Mouse (Mus musculus): Measurements from ENCODE around the gene Twf1. TPM values are rescaled to one million over a fixed set of nuclear protein-coding genes. Genes with fewer than 3 reads are reported as not detected.

Gene Twf1
- polyA plus RNA-seq (2016; fragmentation: Nextera tagmentation; extraction: Ambion mirVana), result 90.7 and 98.0 TPM in 2 replicates

- H3K9ac ChIP-seq, result peak within 1 kb of the TSS; percentile 90
Measured at GRCm38 (mm10) chr15:94589219-94590075, at the start of gene Twf1. Twf1 (minus strand) TSS chr15:94589889.

DNA sequence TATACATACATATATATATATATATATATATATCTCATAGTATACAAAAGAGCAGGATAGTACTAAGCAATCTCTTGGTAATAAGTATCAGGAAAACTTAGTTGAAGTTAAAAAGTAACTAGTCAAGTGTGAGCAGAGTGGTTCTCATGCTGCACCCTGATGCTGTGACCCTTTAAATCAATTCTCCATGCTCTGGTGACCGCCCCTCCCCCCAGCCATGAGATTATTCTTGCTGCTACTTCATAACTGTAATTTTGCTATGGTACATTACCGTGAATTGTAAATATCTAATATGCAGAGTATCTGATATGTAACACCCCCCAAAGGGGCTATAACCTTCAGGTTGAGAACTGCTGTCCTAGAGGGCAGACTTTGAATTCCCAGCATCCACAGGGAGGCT lies 49.4 kb upstream of the Twf1 start:
- ATAC-seq (ENCODE audit: low FRiP score), result no peak
- H3K9ac ChIP-seq, result no peak overlapping the region
- 72% methylated on average over 2 of the region's 2 CpGs for WGBS
- no peaks in the 10 kb centered on the region for H3K36me3 ChIP-seq
- H3K27ac ChIP-seq, result no peak overlapping the region
- no peaks in the 10 kb centered on the region for H3K4me1 ChIP-seq
- H3K9me3 ChIP-seq (replicated peaks), result no peaks in the 10 kb centered on the region
- no peak overlapping the region for H3K4me3 ChIP-seq
- H3K4me2 ChIP-seq (replicated peaks), result no peak overlapping the region
- no peaks in the 10 kb centered on the region for H3K27me3 ChIP-seq

More at GRCm38 (mm10) chr15:94589219-94590075, at the start of gene Twf1:
- Histone ChIP-seq H3K4me1 (peaks cover 15% of the 10 kb centered on the region), H3K4me2 (replicated peaks) (peak within 1 kb of the TSS; percentile 83), H3K4me3 (peak within 1 kb of the TSS; percentile 95), H3K27ac (peak within 1 kb of the TSS; percentile 89), H3K27me3 (no peaks in the 10 kb centered on the region), H3K36me3 (peaks cover 16% of the 10 kb centered on the region), H3K9me3 (replicated peaks) (no peaks in the 10 kb centered on the region)
- peak; percentile 99 for ATAC-seq (ENCODE audit: low FRiP score)
- under 1% methylated on average over 45 of the region's 70 CpGs for WGBS

GRCm38 (mm10) chr15:94638207-94638606 lies 48.5 kb upstream of the Twf1 start:
- H3K27me3 ChIP-seq, result no peaks in the 10 kb centered on the region
- H3K36me3 ChIP-seq, result no peaks in the 10 kb centered on the region
- no peaks in the 10 kb centered on the region for H3K9me3 ChIP-seq (replicated peaks)
- WGBS, result 87% methylated on average over 2 of the region's 2 CpGs
- H3K4me1 ChIP-seq, result no peaks in the 10 kb centered on the region
- no peak overlapping the region for H3K27ac ChIP-seq
- no peak for ATAC-seq (ENCODE audit: low FRiP score)
- H3K4me3 ChIP-seq, result no peak overlapping the region
- H3K9ac ChIP-seq, result no peak overlapping the region
- H3K4me2 ChIP-seq (replicated peaks), result no peak overlapping the region

- 67% methylated on average over 11 of the region's 11 CpGs for WGBS
- no peaks in the 10 kb centered on the region for H3K36me3 ChIP-seq
- H3K27me3 ChIP-seq, result peaks cover 10% of the 10 kb centered on the region
- ATAC-seq (ENCODE audit: low FRiP score), result no peak
- H3K27ac ChIP-seq, result no peak overlapping the region
- no peak overlapping the region for H3K9ac ChIP-seq
- no peak overlapping the region for H3K4me2 ChIP-seq (replicated peaks)
- H3K4me3 ChIP-seq, result no peak overlapping the region
- H3K4me1 ChIP-seq, result peaks cover under 1% of the 10 kb centered on the region; the same call in 1 of the 2 replicates
- no peaks in the 10 kb centered on the region for H3K9me3 ChIP-seq (replicated peaks)
Measured at GRCm38 (mm10) chr15:94634524-94634923, 44.8 kb upstream of the Twf1 start.

DNA sequence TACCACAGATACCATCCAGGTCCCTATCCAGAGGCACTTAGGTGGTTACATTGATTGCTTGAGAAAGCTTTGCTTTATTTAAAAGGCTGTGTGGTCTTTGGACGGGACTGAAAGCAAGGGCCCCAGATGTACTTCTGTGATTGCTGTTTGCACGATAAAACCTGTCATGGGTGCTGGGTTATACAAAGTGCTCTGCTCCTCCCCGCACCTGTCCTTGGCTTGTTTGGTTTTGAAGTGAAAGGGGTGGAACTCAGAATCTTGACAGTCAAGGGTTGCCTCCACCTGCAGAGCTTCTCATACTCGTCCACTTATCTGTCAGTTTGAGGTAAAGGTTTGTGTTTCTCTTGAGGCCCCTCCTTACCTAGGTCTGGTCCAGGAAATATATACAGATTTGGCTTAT lies 40.9 kb upstream of the Twf1 start:
- H3K4me3 ChIP-seq, result no peak overlapping the region
- no peak overlapping the region for H3K4me2 ChIP-seq (replicated peaks)
- H3K27ac ChIP-seq, result no peak overlapping the region
- H3K9me3 ChIP-seq (replicated peaks), result no peaks in the 10 kb centered on the region
- 85% methylated on average over 4 of the region's 4 CpGs for WGBS
- H3K4me1 ChIP-seq, result peaks cover 6% of the 10 kb centered on the region
- H3K9ac ChIP-seq, result no peak overlapping the region
- peaks cover 15% of the 10 kb centered on the region for H3K27me3 ChIP-seq
- no peaks in the 10 kb centered on the region for H3K36me3 ChIP-seq
- ATAC-seq (ENCODE audit: low FRiP score), result no peak

DNA sequence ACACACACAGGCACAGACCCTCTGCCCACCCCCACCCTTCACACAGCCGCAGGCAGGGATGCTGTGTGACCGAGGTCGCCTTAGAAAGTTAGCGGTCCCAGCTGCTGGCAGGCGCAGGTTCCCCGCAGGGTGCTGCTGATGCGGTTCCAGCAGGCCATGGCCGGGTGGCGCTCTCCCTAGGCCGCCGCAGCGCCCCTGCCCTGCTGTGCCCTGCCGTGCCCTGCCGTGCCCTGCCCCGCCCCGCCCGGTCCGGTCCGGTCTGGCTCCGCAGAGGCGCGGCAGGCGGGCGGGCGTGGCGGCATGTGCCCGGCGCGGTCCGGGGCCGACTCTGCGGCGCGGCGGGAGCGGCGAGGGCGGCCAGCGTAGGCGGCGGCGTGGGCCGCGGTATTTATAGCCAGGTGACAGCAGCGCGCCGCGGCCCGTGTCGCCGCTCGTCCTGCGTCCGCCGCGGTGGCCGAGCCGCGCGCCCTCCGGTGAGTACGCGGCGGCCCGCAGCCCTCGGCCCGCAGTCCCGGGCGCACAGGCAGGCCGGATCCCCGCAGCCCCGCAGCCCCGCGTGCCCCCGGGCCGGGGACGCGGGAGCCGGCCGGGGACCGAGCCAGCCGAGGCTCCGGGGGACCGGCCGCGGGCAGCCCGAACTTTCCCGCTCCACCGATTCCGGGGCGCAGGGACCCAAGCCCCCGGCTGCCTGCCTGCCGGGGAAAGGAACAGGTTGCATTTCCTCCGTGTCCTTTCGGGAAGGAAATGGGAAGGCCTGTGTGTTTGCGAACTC lies 39.3 kb upstream of the Twf1 start, which contains the start of gene Tmem117:
TSS of gene Tmem117 (plus strand) at position 403 of the 772 bp plus-strand sequence.
- Histone ChIP-seq H3K9me3 (replicated peaks) (no peaks in the 10 kb centered on the region), H3K4me3 (peak within 1 kb of the TSS; percentile 77), H3K27ac (no peak within 1 kb of the TSS)

GRCm38 (mm10) chr15:94628463-94628829 lies 38.8 kb upstream of the Twf1 start:
- peak; percentile 35; the same call in 1 of the 2 replicates for ATAC-seq (ENCODE audit: low FRiP score)
- Histone ChIP-seq H3K4me3 (peak overlapping the region; percentile 77), H3K9ac (peak overlapping the region; percentile 85; the same call in 1 of the 2 replicates), H3K27ac (no peak overlapping the region), H3K36me3 (no peaks in the 10 kb centered on the region), H3K9me3 (replicated peaks) (no peaks in the 10 kb centered on the region), H3K4me2 (replicated peaks) (peak overlapping the region; percentile 100), H3K27me3 (peaks cover 15% of the 10 kb centered on the region), H3K4me1 (peaks cover 6% of the 10 kb centered on the region)
- 48% methylated on average over 2 of the region's 2 CpGs for WGBS

More for the DNA sequence above, 39.3 kb upstream of the Twf1 start, which contains the start of gene Tmem117:
- Histone ChIP-seq H3K27me3 (peaks cover 15% of the 10 kb centered on the region), H3K4me1 (peaks cover 6% of the 10 kb centered on the region), H3K36me3 (no peaks in the 10 kb centered on the region), H3K9ac (peak within 1 kb of the TSS; percentile 85), H3K4me2 (replicated peaks) (peak within 1 kb of the TSS; percentile 100)
- 2% methylated on average over 43 of the region's 96 CpGs for WGBS
- ATAC-seq (ENCODE audit: low FRiP score), result peak; percentile 77

DNA sequence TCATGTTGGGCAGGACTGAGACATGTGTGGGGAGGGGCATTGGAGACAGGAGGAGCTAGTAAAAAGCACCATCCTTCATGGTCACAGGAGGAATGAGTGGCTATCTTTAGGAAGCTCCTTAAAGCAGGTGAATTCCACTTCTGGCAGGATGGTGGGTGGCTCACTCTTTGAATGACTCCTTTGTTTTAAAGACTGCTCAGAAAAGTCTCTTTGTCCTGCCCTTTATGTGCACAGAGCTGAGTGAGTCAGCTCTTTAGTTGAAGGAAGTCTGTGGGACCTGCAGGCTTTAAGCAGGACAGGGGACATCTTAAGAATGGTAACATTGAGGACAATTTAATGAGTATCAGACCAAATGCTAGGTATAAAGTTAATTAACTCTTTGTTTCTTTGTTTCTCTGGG lies 31.2 kb upstream of the Twf1 start:
- no peaks in the 10 kb centered on the region for H3K9me3 ChIP-seq (replicated peaks)
- ATAC-seq (ENCODE audit: low FRiP score), result no peak
- H3K9ac ChIP-seq, result no peak overlapping the region
- H3K27ac ChIP-seq, result no peak overlapping the region
- no peaks in the 10 kb centered on the region for H3K27me3 ChIP-seq
- no peaks in the 10 kb centered on the region for H3K4me1 ChIP-seq
- no peak overlapping the region for H3K4me2 ChIP-seq (replicated peaks)
- no peaks in the 10 kb centered on the region for H3K36me3 ChIP-seq
- no peak overlapping the region for H3K4me3 ChIP-seq

DNA sequence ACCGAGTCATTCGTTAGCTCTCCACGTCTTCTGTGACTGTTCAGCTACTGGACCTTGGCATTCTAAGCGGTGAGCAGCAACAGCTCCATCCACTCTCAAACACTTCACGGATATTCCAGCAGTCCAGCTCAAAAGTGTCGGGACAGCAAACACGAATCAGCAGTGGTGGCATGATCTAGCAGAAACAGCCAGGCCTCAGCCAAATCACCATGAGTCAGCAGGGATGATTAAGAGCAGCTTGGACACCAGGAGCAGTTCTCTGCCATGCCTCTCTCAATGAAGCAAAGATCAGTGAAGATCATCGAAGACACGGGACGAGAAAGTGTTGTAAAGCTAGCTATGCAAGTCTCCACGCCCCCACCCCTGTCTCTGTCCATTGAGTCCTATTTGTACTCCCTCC lies 26.3 kb upstream of the Twf1 start:
- no peaks in the 10 kb centered on the region for H3K27me3 ChIP-seq
- WGBS, result 94% methylated on average over 11 of the region's 11 CpGs
- H3K36me3 ChIP-seq, result no peaks in the 10 kb centered on the region
- ATAC-seq (ENCODE audit: low FRiP score), result no peak
- H3K9me3 ChIP-seq (replicated peaks), result no peaks in the 10 kb centered on the region
- H3K4me1 ChIP-seq, result no peaks in the 10 kb centered on the region
- H3K4me2 ChIP-seq (replicated peaks), result no peak overlapping the region
- no peak overlapping the region for H3K9ac ChIP-seq
- no peak overlapping the region for H3K4me3 ChIP-seq
- no peak overlapping the region for H3K27ac ChIP-seq

GRCm38 (mm10) chr15:94607768-94608167 lies 18.1 kb upstream of the Twf1 start:
- no peak overlapping the region for H3K4me2 ChIP-seq (replicated peaks)
- H3K4me1 ChIP-seq, result no peaks in the 10 kb centered on the region
- 88% methylated on average over 8 of the region's 8 CpGs for WGBS
- no peak for ATAC-seq (ENCODE audit: low FRiP score)
- no peak overlapping the region for H3K27ac ChIP-seq
- no peak overlapping the region for H3K9ac ChIP-seq
- H3K27me3 ChIP-seq, result no peaks in the 10 kb centered on the region
- H3K36me3 ChIP-seq, result no peaks in the 10 kb centered on the region
- no peaks in the 10 kb centered on the region for H3K9me3 ChIP-seq (replicated peaks)
- H3K4me3 ChIP-seq, result no peak overlapping the region

GRCm38 (mm10) chr15:94602441-94602840 lies 12.8 kb upstream of the Twf1 start:
- Histone ChIP-seq H3K4me1 (0 out of 2 replicates have a peak, but pooled peaks cover 3% of the 10 kb centered on the region), H3K4me2 (replicated peaks) (no peak overlapping the region), H3K4me3 (no peak overlapping the region), H3K27me3 (no peaks in the 10 kb centered on the region), H3K27ac (no peak overlapping the region), H3K9me3 (replicated peaks) (no peaks in the 10 kb centered on the region), H3K9ac (no peak overlapping the region), H3K36me3 (no peaks in the 10 kb centered on the region)
- WGBS, result 81% methylated on average over 3 of the region's 3 CpGs
- no peak for ATAC-seq (ENCODE audit: low FRiP score)

- no peak for ATAC-seq (ENCODE audit: low FRiP score)
- Histone ChIP-seq H3K4me2 (replicated peaks) (no peak overlapping the region), H3K4me1 (0 out of 2 replicates have a peak, but pooled peaks cover 3% of the 10 kb centered on the region), H3K36me3 (no peaks in the 10 kb centered on the region), H3K9me3 (replicated peaks) (no peaks in the 10 kb centered on the region), H3K4me3 (no peak overlapping the region), H3K27me3 (no peaks in the 10 kb centered on the region), H3K9ac (no peak overlapping the region), H3K27ac (no peak overlapping the region)
- 18% methylated on average over 3 of the region's 3 CpGs for WGBS
Measured at GRCm38 (mm10) chr15:94601339-94601738, 11.7 kb upstream of the Twf1 start.

Measured in hindbrain, embryonic 12.5 days (tissue).